Mouse (Mus musculus) forebrain, embryonic 15.5 days (tissue): Measurements from ENCODE around the gene Gpbp1l1. TPM values are rescaled to one million over a fixed set of nuclear protein-coding genes. Genes with fewer than 3 reads are reported as not detected.

ENCODE experiments used
- polyA plus RNA-seq: library from polyadenylated mRNA; unstranded; fragments of >200 nt; fragmentation: Nextera tagmentation; extraction: Ambion mirVana; gene quantifications from 2 replicates; pipeline ENCODE4 v1.2.1, GENCODE M21; 2015

Gpbp1l1 gene
- polyA plus RNA-seq, 1 experiment from 2014 or later, result 19.7 TPM

Other genes with a start within 250 kb of the Gpbp1l1 start
- 53.1 and 56.7 TPM in 2 replicates for gene Mast2, start 93.5 kb upstream of the Gpbp1l1 start, polyA plus RNA-seq
- 18.0 and 18.6 TPM in 2 replicates for gene Ipp, start 50.1 kb upstream of the Gpbp1l1 start, polyA plus RNA-seq
- 21.9 and 26.8 TPM in 2 replicates for gene Tmem69, start 1.7 kb upstream of the Gpbp1l1 start, polyA plus RNA-seq
- gene Ccdc17, start 39.0 kb downstream of the Gpbp1l1 start, polyA plus RNA-seq, result 3.8 and 4.6 TPM in 2 replicates
- 131 and 133 TPM in 2 replicates for gene Nasp, start 70.3 kb downstream of the Gpbp1l1 start, polyA plus RNA-seq
- gene Akr1a1, start 94.0 kb downstream of the Gpbp1l1 start, polyA plus RNA-seq, result 775 and 779 TPM in 2 replicates
- gene Prdx1, start 127.9 kb downstream of the Gpbp1l1 start, polyA plus RNA-seq, result 481 and 490 TPM in 2 replicates
- 25.5 and 27.7 TPM in 2 replicates for gene Mmachc, start 150.7 kb downstream of the Gpbp1l1 start, polyA plus RNA-seq
- 17.2 and 19.5 TPM in 2 replicates for gene Ccdc163, start 150.9 kb downstream of the Gpbp1l1 start, polyA plus RNA-seq
- 4.3 and 5.5 TPM in 2 replicates for gene Tesk2, start 163.3 kb downstream of the Gpbp1l1 start, polyA plus RNA-seq
- 29.0 and 31.9 TPM in 2 replicates for gene Toe1, start 250.0 kb downstream of the Gpbp1l1 start, polyA plus RNA-seq